Mouse (Mus musculus) mouse trophoblast stem cell (cell line): ENCODE results near the gene Hinfp.

Source experiments
- in situ Hi-C, 2 experiments: fragments of 300-500 bp; cut with MseI, MboI; formaldehyde crosslinking; loops; 2 replicates in 1 of 2; 3 replicates in 1 of 2; pipeline ENCODE4 v1.15.1; 2025

Hinfp gene

DNA sequence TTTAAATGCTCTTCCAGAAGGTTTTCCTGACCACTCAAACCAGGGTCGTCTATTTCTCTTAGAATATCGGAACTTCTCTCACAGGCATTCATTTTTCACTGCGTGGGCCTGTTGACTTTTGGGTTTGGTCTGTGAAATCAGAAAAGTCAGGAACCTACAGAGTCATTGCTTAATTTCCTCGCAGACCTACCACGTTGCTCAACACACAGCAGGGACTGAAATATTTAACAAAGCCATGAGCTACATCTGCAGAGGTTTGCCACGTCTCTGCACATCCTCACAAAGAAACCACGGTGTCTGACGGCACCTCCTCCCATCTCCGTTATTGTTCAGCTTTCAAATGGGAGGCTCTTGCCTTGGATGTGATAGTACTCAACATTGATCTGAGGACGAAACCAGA, 46.5 kb downstream of the Hinfp start:
- in situ Hi-C loops, result no loop called here

DNA sequence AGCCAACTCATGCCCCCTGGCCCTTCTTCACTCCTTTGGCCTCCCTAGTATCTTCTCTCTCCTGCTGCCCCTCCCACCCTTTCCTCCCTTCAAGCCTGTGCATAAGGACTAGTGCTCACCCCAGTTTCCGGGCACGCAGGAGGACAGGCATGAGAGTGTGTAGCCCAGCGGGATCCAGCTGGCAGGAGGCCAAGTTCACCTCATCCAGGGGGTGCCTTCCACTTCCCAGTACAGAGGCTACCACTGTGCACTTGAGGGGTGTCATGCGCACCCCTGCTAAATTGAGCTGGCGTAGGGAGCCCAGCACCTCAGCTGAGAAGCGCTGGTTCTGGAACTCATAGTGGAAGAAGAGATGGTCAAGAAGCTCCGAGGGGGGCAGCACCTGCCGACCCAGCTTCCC, 49.3 kb downstream of the Hinfp start:
- in situ Hi-C loops, result no loop called here

- in situ Hi-C loops, result no loop called here
Observed at GRCm38 (mm10) chr9:44255136-44255521, 50.3 kb downstream of the Hinfp start.

GRCm38 (mm10) chr9:44254508-44255135, 50.8 kb downstream of the Hinfp start:
- in situ Hi-C loops, result no loop called here

DNA sequence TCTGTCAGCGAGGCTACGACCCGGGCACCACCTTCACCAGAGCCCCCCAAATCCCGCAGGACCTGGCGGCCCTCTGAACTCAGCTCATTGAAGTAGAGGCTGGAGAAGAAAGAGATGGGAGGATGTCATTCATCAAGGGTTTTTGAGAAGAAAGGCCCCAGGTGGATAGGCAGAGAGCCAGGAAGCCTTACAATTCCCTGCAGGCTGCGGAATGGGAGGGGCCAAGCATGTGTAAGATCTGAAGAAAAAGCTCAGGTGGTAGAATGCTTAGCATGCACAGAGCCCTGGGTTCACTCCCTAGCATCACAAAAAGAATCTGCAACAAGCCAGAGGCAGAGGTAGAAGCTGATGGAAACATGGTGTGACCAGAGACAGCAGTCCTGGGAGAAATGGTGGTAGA, 52.0 kb downstream of the Hinfp start:
- in situ Hi-C loops, result no loop called here

- in situ Hi-C loops, result no loop called here
Observed at GRCm38 (mm10) chr9:44251314-44251713, 54.2 kb downstream of the Hinfp start, which contains the start of gene Pdzd3. TSS of gene Pdzd3 (minus strand) at chr9:44251471.

- in situ Hi-C loops, result no loop called here
Observed at GRCm38 (mm10) chr9:44250445-44250844, 55.0 kb downstream of the Hinfp start.

DNA sequence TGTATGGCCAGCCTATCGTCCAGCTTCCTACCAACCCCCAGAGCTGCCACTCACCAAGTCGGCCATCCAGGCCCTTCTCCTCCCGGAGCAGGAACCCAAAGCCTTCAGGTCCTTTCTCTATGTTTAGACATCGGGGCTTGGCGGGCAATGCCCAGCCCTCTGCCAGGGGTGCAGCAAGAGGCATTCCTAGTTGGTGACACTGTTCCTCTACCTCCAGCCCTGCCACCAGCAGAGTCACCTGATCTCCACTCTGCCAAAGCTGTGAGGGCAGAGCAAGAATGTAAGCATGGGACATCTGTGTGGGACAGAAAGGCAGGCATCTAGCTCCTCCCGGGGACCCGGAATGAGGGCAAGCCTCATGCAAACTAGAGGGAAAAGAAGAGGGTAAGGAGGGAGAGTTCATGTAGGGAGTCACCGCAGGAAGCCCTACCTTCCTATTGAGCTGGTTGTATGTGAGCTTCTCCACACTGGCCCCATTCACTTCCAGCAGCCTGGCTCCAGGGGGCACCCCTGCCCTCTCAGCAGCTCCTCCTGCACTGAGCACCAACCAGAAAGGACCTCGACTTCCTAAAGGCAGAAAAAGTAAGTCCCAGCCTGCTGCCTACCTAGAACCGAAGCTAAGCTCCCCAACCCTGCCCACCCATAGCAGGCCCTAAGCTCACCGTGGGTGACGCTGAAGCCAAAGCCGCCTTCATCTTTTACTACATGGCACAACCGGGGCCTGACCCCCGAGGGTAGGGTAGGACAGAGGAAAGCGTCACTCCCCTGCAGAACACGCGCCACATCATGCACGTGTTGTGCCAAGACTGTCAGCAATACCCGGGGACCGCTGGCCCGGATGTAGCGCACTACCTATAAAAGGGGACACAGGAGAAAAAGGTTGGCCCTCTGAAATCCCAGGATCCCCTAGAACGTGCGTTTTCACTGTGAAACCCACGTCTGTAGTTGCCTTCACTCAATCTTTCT, 56.0 kb downstream of the Hinfp start:
- in situ Hi-C loops, result no loop called here

DNA sequence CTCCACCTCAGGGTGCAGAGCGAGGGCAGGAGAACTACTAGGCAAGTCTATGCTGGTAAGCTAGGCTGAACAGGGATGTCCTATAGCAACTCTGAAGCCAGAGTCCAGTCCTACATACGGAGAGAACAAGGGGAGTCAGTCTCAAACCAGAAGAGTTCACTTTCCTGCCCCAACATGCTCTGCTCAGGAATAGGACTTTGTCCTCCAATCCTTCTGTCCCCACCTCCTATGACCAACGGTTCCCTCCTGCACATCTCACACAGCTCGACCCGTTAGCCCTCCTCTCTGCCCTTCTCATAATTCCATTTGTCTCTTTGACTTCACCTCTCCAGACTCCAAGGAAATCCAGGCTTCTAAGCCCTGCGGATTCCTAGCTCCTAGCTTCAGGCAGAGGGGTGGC, 57.6 kb downstream of the Hinfp start:
- in situ Hi-C loops, result no loop called here

DNA sequence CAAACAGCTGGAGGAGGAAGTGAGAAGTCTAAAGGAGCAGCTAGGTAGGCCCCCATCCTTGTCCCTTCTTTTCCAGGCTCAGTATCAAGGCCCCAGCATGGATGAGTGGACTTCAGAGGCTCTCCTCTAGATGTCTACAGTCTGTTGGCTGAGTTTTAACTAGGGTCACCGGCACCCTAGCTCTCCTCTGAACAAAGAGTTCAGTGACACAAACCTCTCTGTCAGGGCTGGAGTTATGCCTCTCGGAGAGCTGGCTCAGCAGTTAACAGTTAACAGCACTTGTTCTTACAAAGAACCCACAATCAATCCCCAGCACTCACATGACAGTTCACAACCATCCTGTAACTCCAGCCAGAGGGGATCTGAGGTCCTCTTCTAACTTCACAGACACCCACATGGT, 61.9 kb downstream of the Hinfp start:
- in situ Hi-C loops, result no loop called here
